Mouse (Mus musculus): ENCODE results near the gene Usp31.

Usp31 gene

GRCm38 (mm10) chr7:121707073-121707667 is at the start of gene Usp31:
Usp31 (minus strand) TSS chr7:121707253.
- peak; percentile 99 for DNase-seq (ENCODE audit: low read depth, low spot score)

- DNase-seq (ENCODE audit: low read depth, low spot score) = no peak
These were observed 47.7 kb upstream of the Usp31 start for GRCm38 (mm10) chr7:121754748-121755147.

- DNase-seq (ENCODE audit: low read depth, low spot score) = no peak
These were observed 43.2 kb upstream of the Usp31 start for GRCm38 (mm10) chr7:121750244-121750643.

GRCm38 (mm10) chr7:121737511-121738415 is 30.7 kb upstream of the Usp31 start:
- peak; percentile 5 for DNase-seq (ENCODE audit: low read depth, low spot score)

GRCm38 (mm10) chr7:121734171-121734831 is 27.2 kb upstream of the Usp31 start, which contains the start of gene Scnn1g:
Scnn1g (plus strand) TSS chr7:121734479.
- peak; percentile 87 for DNase-seq (ENCODE audit: low read depth, low spot score)

GRCm38 (mm10) chr7:121730225-121730624 is 23.2 kb upstream of the Usp31 start:
- peak; percentile 62 for DNase-seq (ENCODE audit: low read depth, low spot score)

GRCm38 (mm10) chr7:121717031-121717430 is 10.0 kb upstream of the Usp31 start:
- DNase-seq (ENCODE audit: low read depth, low spot score) = no peak

GRCm38 (mm10) chr7:121711171-121711570 is 4.1 kb upstream of the Usp31 start:
- DNase-seq (ENCODE audit: low read depth, low spot score) = no peak

GRCm38 (mm10) chr7:121706411-121707072 is 511 bp downstream of the Usp31 start:
- DNase-seq (ENCODE audit: low read depth, low spot score) = peak; percentile 67

GRCm38 (mm10) chr7:121705051-121705450 is 2.0 kb downstream of the Usp31 start:
- no peak for DNase-seq (ENCODE audit: low read depth, low spot score)

- DNase-seq (ENCODE audit: low read depth, low spot score) = no peak
These were observed 5.1 kb downstream of the Usp31 start for GRCm38 (mm10) chr7:121701983-121702382.

GRCm38 (mm10) chr7:121700480-121700879 is 6.6 kb downstream of the Usp31 start:
- no peak for DNase-seq (ENCODE audit: low read depth, low spot score)

- no peak for DNase-seq (ENCODE audit: low read depth, low spot score)
These were observed 7.8 kb downstream of the Usp31 start for GRCm38 (mm10) chr7:121699218-121699617.

GRCm38 (mm10) chr7:121697574-121697973 is 9.5 kb downstream of the Usp31 start:
- DNase-seq (ENCODE audit: low read depth, low spot score) = no peak

- no peak for DNase-seq (ENCODE audit: low read depth, low spot score)
These were observed 9.9 kb downstream of the Usp31 start for GRCm38 (mm10) chr7:121697170-121697569.

- no peak for DNase-seq (ENCODE audit: low read depth, low spot score)
These were observed 15.2 kb downstream of the Usp31 start for GRCm38 (mm10) chr7:121691803-121692202.

GRCm38 (mm10) chr7:121689338-121689737 is 17.7 kb downstream of the Usp31 start:
- DNase-seq (ENCODE audit: low read depth, low spot score) = no peak

GRCm38 (mm10) chr7:121685140-121685984 is 21.7 kb downstream of the Usp31 start:
- DNase-seq (ENCODE audit: low read depth, low spot score) = no peak

- DNase-seq (ENCODE audit: low read depth, low spot score) = no peak
These were observed 25.9 kb downstream of the Usp31 start for GRCm38 (mm10) chr7:121681191-121681590.

- DNase-seq (ENCODE audit: low read depth, low spot score) = peak; percentile 10
These were observed 29.8 kb downstream of the Usp31 start for GRCm38 (mm10) chr7:121677105-121677753.

Data from R1 (cell line).